Mouse (Mus musculus): ENCODE data around the gene Tomm20l. TPM values are rescaled to one million over a fixed set of nuclear protein-coding genes. Genes with fewer than 3 reads are reported as not detected.

Gene Tomm20l
- polyA plus RNA-seq, 1 experiment: not detected

GRCm38 (mm10) chr12:71157974-71158373 lies 46.7 kb downstream of the Tomm20l start:
- no peak overlapping the region for H3ac ChIP-seq (ENCODE audit: control insufficient read depth, insufficient read length)
- H3K27me3 ChIP-seq (ENCODE audit: control insufficient read depth, insufficient read depth, insufficient read length): no peaks in the 10 kb centered on the region
- H3K79me2 ChIP-seq (ENCODE audit: control insufficient read depth, insufficient read depth): no peaks in the 10 kb centered on the region
- no peak overlapping the region for H3K4me3 ChIP-seq
- TF ChIP-seq MYOD1 (IDR thresholded peaks at IDR 0.05; ENCODE audit: control insufficient read depth in 1 of 3, insufficient read length in 2 of 3, low read depth in 2 of 3): no peak
- TF ChIP-seq E2F4 (IDR thresholded peaks at IDR 0.05; ENCODE audit: insufficient read depth): no peak
- no peak for TF ChIP-seq MYOG (IDR thresholded peaks at IDR 0.05; ENCODE audit: control insufficient read depth in 1 of 3, insufficient read depth in 1 of 3, insufficient read length in 2 of 3, low read depth in 2 of 3)
- no peak for TF ChIP-seq MAX (IDR thresholded peaks at IDR 0.05; ENCODE audit: low read depth)
- no peak overlapping the region for H3K4me2 ChIP-seq (ENCODE audit: low read depth)
- peaks cover 50% of the 10 kb centered on the region for H3K36me3 ChIP-seq (ENCODE audit: control insufficient read depth, insufficient read depth)

GRCm38 (mm10) chr12:71164410-71164809 lies 53.2 kb downstream of the Tomm20l start:
- Histone ChIP-seq H3K4me2 (ENCODE audit: low read depth) (no peak overlapping the region), H3K79me2 (ENCODE audit: control insufficient read depth, insufficient read depth) (no peaks in the 10 kb centered on the region), H3K4me3 (no peak overlapping the region), H3K27me3 (ENCODE audit: control insufficient read depth, insufficient read depth, insufficient read length) (no peaks in the 10 kb centered on the region), H3ac (ENCODE audit: control insufficient read depth, insufficient read length) (no peak overlapping the region), H3K36me3 (ENCODE audit: control insufficient read depth, insufficient read depth) (peaks cover 34% of the 10 kb centered on the region)
- TF ChIP-seq SRF (IDR thresholded peaks at IDR 0.05; ENCODE audit: control insufficient read depth, insufficient read length, low read depth) (no peak), POLR2AphosphoS2 (IDR thresholded peaks at IDR 0.05; ENCODE audit: insufficient read length, low read depth) (no peak), USF1 (IDR thresholded peaks at IDR 0.05; ENCODE audit: low read depth) (no peak)

GRCm38 (mm10) chr12:71169911-71170310 lies 58.7 kb downstream of the Tomm20l start:
- peaks cover 19% of the 10 kb centered on the region for H3K36me3 ChIP-seq (ENCODE audit: control insufficient read depth, insufficient read depth)
- H3K79me2 ChIP-seq (ENCODE audit: control insufficient read depth, insufficient read depth): no peaks in the 10 kb centered on the region
- no peaks in the 10 kb centered on the region for H3K27me3 ChIP-seq (ENCODE audit: control insufficient read depth, insufficient read depth, insufficient read length)
- no peak overlapping the region for H3K4me2 ChIP-seq (ENCODE audit: low read depth)
- no peak overlapping the region for H3ac ChIP-seq (ENCODE audit: control insufficient read depth, insufficient read length)
- TF ChIP-seq E2F4 (IDR thresholded peaks at IDR 0.05; ENCODE audit: insufficient read depth) (no peak), MYOD1 (IDR thresholded peaks at IDR 0.05; ENCODE audit: control insufficient read depth in 1 of 3, insufficient read length in 2 of 3, low read depth in 2 of 3) (no peak), TCF12 (IDR thresholded peaks at IDR 0.05; ENCODE audit: insufficient read depth, poor library complexity, severe bottlenecking) (no peak), REST (IDR thresholded peaks at IDR 0.05; ENCODE audit: insufficient read depth, insufficient read length) (no peak), MYOG (IDR thresholded peaks at IDR 0.05; ENCODE audit: control insufficient read depth in 1 of 3, insufficient read depth in 1 of 3, insufficient read length in 2 of 3, low read depth in 2 of 3) (no peak), CEBPB (IDR thresholded peaks at IDR 0.05; ENCODE audit: insufficient read depth, poor library complexity, severe bottlenecking) (no peak), POLR2AphosphoS2 (IDR thresholded peaks at IDR 0.05; ENCODE audit: insufficient read length, low read depth) (no peak), SRF (IDR thresholded peaks at IDR 0.05; ENCODE audit: control insufficient read depth, insufficient read length, low read depth) (no peak), USF1 (IDR thresholded peaks at IDR 0.05; ENCODE audit: low read depth) (no peak), MAX (IDR thresholded peaks at IDR 0.05; ENCODE audit: low read depth) (no peak), TCF3 (IDR thresholded peaks at IDR 0.05; ENCODE audit: insufficient read length, low read depth) (no peak), POLR2A (IDR thresholded peaks at IDR 0.05; ENCODE audit: insufficient read length, low read depth) (no peak)
- H3K4me3 ChIP-seq: no peak overlapping the region

Other genes starting within 250 kb of the Tomm20l start
- gene Actr10, start 173.6 kb upstream of the Tomm20l start, polyA plus RNA-seq (2012; fragmentation: generic; extraction: Trizol): 123 TPM
- 210 TPM for gene Psma3, start 136.8 kb upstream of the Tomm20l start, polyA plus RNA-seq (2012; fragmentation: generic; extraction: Trizol)
- 1.7 TPM for gene Arid4a, start 95.4 kb upstream of the Tomm20l start, polyA plus RNA-seq (2012; fragmentation: generic; extraction: Trizol)
- 38.0 TPM for gene Timm9, start 25.3 kb downstream of the Tomm20l start, polyA plus RNA-seq (2012; fragmentation: generic; extraction: Trizol)
- gene 2700049A03Rik, start 25.4 kb downstream of the Tomm20l start, polyA plus RNA-seq (2012; fragmentation: generic; extraction: Trizol): 1.9 TPM
- gene Dact1, start 198.5 kb downstream of the Tomm20l start, polyA plus RNA-seq (2012; fragmentation: generic; extraction: Trizol): 1.0 TPM